Mouse (Mus musculus) hindbrain, embryonic 11.5 days (tissue): ENCODE results near the gene Rab26. TPM values are rescaled to one million over a fixed set of nuclear protein-coding genes. Genes with fewer than 3 reads are reported as not detected.
A peak's percentile ranks its signal among the peaks of the same experiment; 100 is the strongest.

ENCODE experiments used
- ATAC-seq: fragments of 200-750 bp; cut with Nextera tagmentation; 2 replicates; pipeline ENCODE4 v1.8.0; 2017; ENCODE audit warnings: mild to moderate bottlenecking, moderate TSS enrichment, moderate library complexity; ENCODE audit not compliant: low FRiP score
- DNase-seq: peaks from one replicate; pipeline ENCODE4 v3.0.0-alpha.2; 2015; ENCODE audit warnings: low spot score
- H3K27ac ChIP-seq: fragments of 300-500 bp; sonication (generic); 2 replicates; pipeline ENCODE4 v1.5.1; 2014; ENCODE audit warnings: mild to moderate bottlenecking, low read depth, low read length
- H3K27me3 ChIP-seq: fragments of 300-500 bp; sonication (generic); 2 replicates; pipeline ENCODE4 v1.6.1; 2014; ENCODE audit warnings: mild to moderate bottlenecking, low read length, moderate library complexity, mixed read lengths; ENCODE audit not compliant: control insufficient read depth, insufficient read depth
- H3K36me3 ChIP-seq: fragments of 300-500 bp; sonication (generic); 2 replicates; pipeline ENCODE4 v1.6.1; 2014; ENCODE audit warnings: mild to moderate bottlenecking, low read length, moderate library complexity, mixed read lengths; ENCODE audit not compliant: control insufficient read depth, insufficient read depth
- H3K4me1 ChIP-seq: fragments of 300-500 bp; sonication (generic); replicated peaks from 2 replicates; pipeline ENCODE4 v1.6.1; 2014; ENCODE audit warnings: low read length, mixed read lengths; ENCODE audit not compliant: control insufficient read depth, insufficient read depth
- H3K4me2 ChIP-seq: fragments of 300-500 bp; sonication (generic); replicated peaks from 2 replicates; pipeline ENCODE4 v1.6.1; 2014; ENCODE audit warnings: mild to moderate bottlenecking, low read depth, low read length
- H3K4me3 ChIP-seq: fragments of 300-500 bp; sonication (generic); 2 replicates; pipeline ENCODE4 v1.5.1; 2014; ENCODE audit warnings: low read depth, low read length
- H3K9ac ChIP-seq: fragments of 300-500 bp; sonication (generic); 2 replicates; pipeline ENCODE4 v1.6.1; 2014; ENCODE audit warnings: low read depth, low read length
- H3K9me3 ChIP-seq: fragments of 300-500 bp; sonication (generic); 2 replicates; pipeline ENCODE4 v1.6.1; 2016; ENCODE audit warnings: low read length; ENCODE audit not compliant: control insufficient read depth
- WGBS: fragments of 180-500 bp; shearing (Covaris S2); extraction: QIAGEN DNeasy Blood & Tissue Kit; methylation state at CpG from one replicate; pipeline ENCODE4 v1.1.7; 2014; 5-methylcytosine and 5-hydroxymethylcytosine counted together
- polyA plus RNA-seq: library from polyadenylated mRNA; unstranded; fragments of >200 nt; fragmentation: Nextera tagmentation; extraction: Ambion mirVana; gene quantifications from 2 replicates; pipeline ENCODE4 v1.2.1, GENCODE M21; 2014

Gene Rab26
- polyA plus RNA-seq, 1 experiment from 2014 or later, result 2.8 TPM

- H3K27ac ChIP-seq, result no peak overlapping the region
- H3K4me2 ChIP-seq, result no peak overlapping the region
- no peaks in the 10 kb centered on the region for H3K36me3 ChIP-seq
- ATAC-seq (no peak), DNase-seq (no peak)
- no peak overlapping the region for H3K4me3 ChIP-seq
- H3K27me3 ChIP-seq, result no peaks in the 10 kb centered on the region
- no peak overlapping the region for H3K9ac ChIP-seq
- H3K4me1 ChIP-seq, result no peaks in the 10 kb centered on the region
- no peaks in the 10 kb centered on the region for H3K9me3 ChIP-seq
- 92% methylated on average over 3 of the region's 3 CpGs for WGBS
Measured at GRCm38 (mm10) chr17:24565092-24565491, 31.1 kb upstream of the Rab26 start.

- H3K4me2 ChIP-seq, result no peak overlapping the region
- ATAC-seq, result no peak
- WGBS, result 91% methylated on average over 4 of the region's 4 CpGs
Measured at GRCm38 (mm10) chr17:24564422-24564821, 30.4 kb upstream of the Rab26 start.

GRCm38 (mm10) chr17:24563638-24564037 lies 29.6 kb upstream of the Rab26 start:
- Histone ChIP-seq H3K36me3 (no peaks in the 10 kb centered on the region), H3K27ac (no peak overlapping the region), H3K4me3 (no peak overlapping the region), H3K4me2 (no peak overlapping the region), H3K9ac (no peak overlapping the region), H3K9me3 (no peaks in the 10 kb centered on the region), H3K27me3 (no peaks in the 10 kb centered on the region), H3K4me1 (peaks cover 3% of the 10 kb centered on the region; the same call in 1 of the 2 replicates)
- ATAC-seq, result no peak
- no peak for DNase-seq
- 85% methylated on average over 5 of the region's 5 CpGs for WGBS

More at GRCm38 (mm10) chr17:24564422-24564821, 30.4 kb upstream of the Rab26 start:
- H3K9me3 ChIP-seq, result no peaks in the 10 kb centered on the region
- no peak overlapping the region for H3K4me3 ChIP-seq
- no peaks in the 10 kb centered on the region for H3K4me1 ChIP-seq
- H3K9ac ChIP-seq, result no peak overlapping the region
- H3K27ac ChIP-seq, result no peak overlapping the region
- no peak for DNase-seq
- no peaks in the 10 kb centered on the region for H3K36me3 ChIP-seq
- H3K27me3 ChIP-seq, result no peaks in the 10 kb centered on the region

- H3K27ac ChIP-seq, result no peak overlapping the region
- no peaks in the 10 kb centered on the region for H3K27me3 ChIP-seq
- H3K4me1 ChIP-seq, result peaks cover 10% of the 10 kb centered on the region; the same call in 1 of the 2 replicates
- DNase-seq (no peak), ATAC-seq (no peak)
- WGBS, result 98% methylated on average over 2 of the region's 2 CpGs
- H3K9ac ChIP-seq, result no peak overlapping the region
- H3K4me3 ChIP-seq, result no peak overlapping the region
- H3K4me2 ChIP-seq, result no peak overlapping the region
- no peaks in the 10 kb centered on the region for H3K9me3 ChIP-seq
- H3K36me3 ChIP-seq, result no peaks in the 10 kb centered on the region
Measured at GRCm38 (mm10) chr17:24561592-24561991, 27.6 kb upstream of the Rab26 start.

- no peak for ATAC-seq
- DNase-seq, result no peak
- H3K4me1 ChIP-seq, result peaks cover 10% of the 10 kb centered on the region; the same call in 1 of the 2 replicates
- H3K4me3 ChIP-seq, result no peak overlapping the region
- H3K9ac ChIP-seq, result no peak overlapping the region
- H3K27me3 ChIP-seq, result no peaks in the 10 kb centered on the region
- no peaks in the 10 kb centered on the region for H3K36me3 ChIP-seq
- 96% methylated on average over 5 of the region's 5 CpGs for WGBS
- H3K4me2 ChIP-seq, result no peak overlapping the region
- no peak overlapping the region for H3K27ac ChIP-seq
- H3K9me3 ChIP-seq, result no peaks in the 10 kb centered on the region
Measured at GRCm38 (mm10) chr17:24560301-24561028, 26.5 kb upstream of the Rab26 start.

- WGBS, result 53% methylated on average over 3 of the region's 3 CpGs
- no peak for DNase-seq
- no peaks in the 10 kb centered on the region for H3K9me3 ChIP-seq
- H3K36me3 ChIP-seq, result no peaks in the 10 kb centered on the region
- no peak overlapping the region for H3K4me3 ChIP-seq
- H3K4me1 ChIP-seq, result peaks cover 10% of the 10 kb centered on the region; the same call in 1 of the 2 replicates
- H3K4me2 ChIP-seq, result no peak overlapping the region
- ATAC-seq, result peak; percentile 63
- H3K27ac ChIP-seq, result peak overlapping the region; percentile 47
- no peak overlapping the region for H3K9ac ChIP-seq
- no peaks in the 10 kb centered on the region for H3K27me3 ChIP-seq
Measured at GRCm38 (mm10) chr17:24559146-24559545, 25.1 kb upstream of the Rab26 start.

- Histone ChIP-seq H3K27ac (peak overlapping the region; percentile 47), H3K4me1 (peaks cover 10% of the 10 kb centered on the region; the same call in 1 of the 2 replicates), H3K9me3 (no peaks in the 10 kb centered on the region), H3K4me3 (no peak overlapping the region), H3K36me3 (no peaks in the 10 kb centered on the region), H3K9ac (no peak overlapping the region), H3K4me2 (no peak overlapping the region), H3K27me3 (no peaks in the 10 kb centered on the region)
- WGBS, result 27% methylated on average over 4 of the region's 4 CpGs
- peak; percentile 37 for DNase-seq
- ATAC-seq, result peak; percentile 65
Measured at GRCm38 (mm10) chr17:24558600-24559099, 24.6 kb upstream of the Rab26 start.

- H3K4me2 ChIP-seq, result no peak overlapping the region
- H3K9me3 ChIP-seq, result no peaks in the 10 kb centered on the region
- no peak overlapping the region for H3K9ac ChIP-seq
- WGBS, result 91% methylated on average over 7 of the region's 7 CpGs
- H3K36me3 ChIP-seq, result no peaks in the 10 kb centered on the region
- H3K27me3 ChIP-seq, result no peaks in the 10 kb centered on the region
- H3K4me3 ChIP-seq, result no peak overlapping the region
- no peak for ATAC-seq
- DNase-seq, result no peak
- no peak overlapping the region for H3K27ac ChIP-seq
- H3K4me1 ChIP-seq, result peaks cover 10% of the 10 kb centered on the region; the same call in 1 of the 2 replicates
Measured at GRCm38 (mm10) chr17:24557091-24557490, 23.1 kb upstream of the Rab26 start.

GRCm38 (mm10) chr17:24551050-24551444 lies 17.0 kb upstream of the Rab26 start:
- peaks cover 8% of the 10 kb centered on the region for H3K4me1 ChIP-seq
- peak overlapping the region; percentile 69 for H3K9ac ChIP-seq
- peak overlapping the region; percentile 96; the same call in 1 of the 2 replicates for H3K27ac ChIP-seq
- DNase-seq (no peak), ATAC-seq (no peak)
- H3K4me3 ChIP-seq, result peak overlapping the region; percentile 70
- no peaks in the 10 kb centered on the region for H3K36me3 ChIP-seq
- 67% methylated on average over 3 of the region's 3 CpGs for WGBS
- H3K9me3 ChIP-seq, result no peaks in the 10 kb centered on the region
- H3K4me2 ChIP-seq, result peak overlapping the region; percentile 88
- H3K27me3 ChIP-seq, result peaks cover 8% of the 10 kb centered on the region; the same call in 1 of the 2 replicates
